Mouse (Mus musculus) v-Abl transformed pro-B cells (cell line): Measurements from ENCODE around the gene Mgat4b.

ENCODE experiments used
- in situ Hi-C, 2 experiments: fragments of 400-800 bp; cut with MboI; formaldehyde crosslinking; loops; one replicate each; pipeline ENCODE4 v1.15.1; 2025; ENCODE audit not compliant: unreplicated experiment in 2 of 2

Mgat4b gene

DNA sequence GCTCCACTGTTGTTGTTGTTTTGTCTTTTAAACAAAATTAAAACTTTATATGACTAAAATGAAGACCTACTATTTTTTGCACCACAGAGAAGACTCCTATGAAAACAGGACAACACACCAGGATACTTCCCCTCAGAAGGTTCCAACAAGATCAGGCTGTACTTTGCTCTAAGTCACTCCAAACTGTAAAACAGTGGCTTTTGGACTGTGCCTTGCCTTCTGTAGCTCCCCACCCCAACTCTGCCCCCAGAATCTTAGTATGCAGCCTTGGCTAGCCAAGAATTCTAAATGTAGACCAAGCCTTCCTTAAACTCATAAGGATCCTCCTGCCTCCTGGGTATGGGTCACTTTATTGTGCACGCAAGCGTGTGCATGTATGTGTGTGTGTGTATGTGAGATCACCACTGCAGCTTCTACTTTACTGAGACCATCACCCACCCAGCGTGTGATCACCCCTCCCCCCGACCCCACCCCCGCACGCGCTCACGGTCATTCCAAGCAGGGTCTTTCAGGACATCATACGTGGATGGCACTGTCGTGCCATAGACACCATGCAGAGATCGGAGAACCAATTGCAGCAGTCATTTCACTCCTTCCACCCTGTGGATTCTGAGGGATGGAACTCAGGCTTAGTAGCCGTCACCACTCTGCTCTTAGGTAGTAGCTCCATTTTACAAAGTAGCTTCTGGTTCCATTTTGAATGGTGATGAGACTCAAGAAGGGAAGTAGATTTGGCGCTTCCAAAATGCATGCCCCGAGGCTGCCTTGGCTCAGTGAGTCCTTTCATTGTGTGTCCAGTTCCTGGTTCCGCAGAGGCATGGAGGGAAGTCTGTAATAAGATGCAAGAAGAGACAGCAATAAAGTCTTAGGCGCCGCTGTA is 13.3 kb downstream of the Mgat4b start:
- in situ Hi-C loops, result loop anchor here in 1 of 2 experiments (5.0 to 10.0 kb wide), 3 partner anchors 62 to 242 kb away; partner anchors contain the start of gene Tbc1d9b

DNA sequence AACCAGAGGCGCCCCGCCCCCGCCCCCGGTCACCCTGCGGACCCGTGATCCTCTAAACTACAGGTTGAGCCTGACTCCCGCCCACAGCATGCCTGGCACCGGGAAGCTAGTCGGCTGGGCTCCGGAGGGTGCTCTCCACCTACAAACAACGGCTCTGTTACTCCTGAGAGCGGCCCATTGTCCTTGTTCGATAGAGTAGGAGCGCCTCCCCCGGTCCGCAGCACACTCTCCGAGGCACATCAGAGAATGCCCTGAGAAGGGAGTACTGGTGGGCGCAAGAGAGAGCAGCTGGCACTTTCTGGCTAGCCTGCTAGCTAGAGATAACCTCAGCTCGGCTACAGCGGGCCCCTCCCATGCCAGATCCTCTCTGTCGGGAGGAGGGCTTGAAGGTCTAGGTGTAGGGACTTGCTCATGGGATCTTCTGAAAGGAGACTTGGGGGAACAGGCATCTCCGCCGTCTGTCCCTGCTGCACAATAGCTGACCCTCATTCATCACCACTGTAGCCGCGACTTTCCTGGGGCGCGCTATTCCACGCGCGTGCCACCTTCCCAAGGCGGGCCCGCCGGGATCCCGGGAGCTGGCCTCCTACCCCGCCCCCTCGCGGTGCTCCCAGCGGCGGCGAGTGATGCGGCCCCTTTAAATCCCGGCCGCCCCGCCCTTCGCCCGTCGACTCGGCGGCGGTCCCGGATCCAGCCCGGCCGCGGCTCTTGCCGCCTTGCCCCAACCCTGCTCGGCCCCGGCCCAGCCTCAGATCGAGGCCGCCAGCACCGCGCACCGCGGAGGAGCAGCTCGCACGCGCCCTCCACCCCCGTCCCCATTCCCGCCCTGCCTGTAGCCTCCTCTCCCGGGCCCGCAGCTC is 14.2 kb downstream of the Mgat4b start:
- in situ Hi-C loops, result loop anchor here (5.0 to 25.0 kb wide), 4 partner anchors 63 to 612 kb away; partner anchors contain the start of genes Tbc1d9b (in 1 of the 2), Zfp354c (in 1 of the 2) and Zfp879 (in 1 of the 2)

DNA sequence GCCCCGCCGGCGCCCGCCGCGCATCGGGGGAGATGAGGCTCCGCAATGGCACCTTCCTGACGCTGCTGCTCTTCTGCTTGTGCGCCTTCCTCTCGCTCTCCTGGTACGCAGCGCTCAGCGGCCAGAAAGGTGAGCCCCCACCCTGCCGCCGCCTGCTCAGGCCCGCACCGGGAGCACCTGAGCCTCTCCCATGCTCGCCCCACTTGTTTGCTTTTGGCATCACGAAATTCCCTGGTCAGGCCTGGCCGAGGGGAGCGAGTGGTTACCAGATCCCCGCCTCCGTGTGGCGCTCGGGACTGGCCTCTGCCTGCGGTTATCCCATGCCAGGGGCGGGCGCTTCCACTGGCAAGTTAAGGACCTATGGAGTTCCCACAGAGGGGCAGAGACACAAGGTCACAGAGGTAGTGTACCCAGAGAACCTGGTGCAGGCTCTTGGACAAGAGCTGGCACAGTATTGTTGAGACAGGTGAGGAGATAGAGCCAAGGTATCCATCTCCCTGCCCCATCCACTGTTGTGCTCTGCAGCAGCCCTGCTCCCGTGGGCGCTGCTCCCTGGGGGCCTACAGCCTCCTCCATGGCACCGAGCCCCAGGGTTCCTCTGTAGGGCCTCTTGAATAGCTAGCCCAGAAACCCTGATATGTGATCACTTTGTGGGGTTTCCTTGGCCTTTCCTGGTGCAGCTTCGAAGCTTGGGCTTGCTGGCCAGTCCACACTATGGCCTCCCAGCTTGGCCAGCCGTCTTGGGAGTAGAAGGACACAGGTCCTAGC is 15.1 kb downstream of the Mgat4b start:
- in situ Hi-C loops, result loop anchor here (5.0 to 25.0 kb wide), 3 partner anchors 63 to 612 kb away; partner anchors contain the start of genes Tbc1d9b (in 1 of the 2), Zfp354c (in 1 of the 2) and Zfp879 (in 1 of the 2)

DNA sequence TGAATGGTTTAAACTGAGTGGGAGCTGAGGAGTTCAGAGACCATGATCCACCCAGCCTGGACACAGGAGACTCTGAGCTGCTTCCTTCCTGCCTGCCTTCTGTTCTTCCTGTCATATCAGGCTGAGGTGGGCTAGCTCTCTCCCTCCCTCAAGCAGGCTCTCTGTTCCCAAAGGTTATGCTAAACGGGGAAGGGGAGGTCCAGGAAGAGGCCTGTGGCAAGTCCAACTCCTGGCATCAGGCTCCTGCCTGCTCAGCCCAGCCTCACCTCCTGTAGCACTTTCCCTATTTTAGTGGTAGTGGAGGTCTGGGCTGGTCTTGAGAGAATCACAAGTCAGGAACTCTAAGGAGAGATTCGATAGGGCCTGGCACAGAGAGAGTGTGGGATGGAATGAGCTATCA is 15.7 kb downstream of the Mgat4b start:
- in situ Hi-C loops, result loop anchor here (5.0 to 25.0 kb wide), 3 partner anchors 64 to 611 kb away; partner anchors contain the start of genes Tbc1d9b (in 1 of the 2), Zfp354c (in 1 of the 2) and Zfp879 (in 1 of the 2)

DNA sequence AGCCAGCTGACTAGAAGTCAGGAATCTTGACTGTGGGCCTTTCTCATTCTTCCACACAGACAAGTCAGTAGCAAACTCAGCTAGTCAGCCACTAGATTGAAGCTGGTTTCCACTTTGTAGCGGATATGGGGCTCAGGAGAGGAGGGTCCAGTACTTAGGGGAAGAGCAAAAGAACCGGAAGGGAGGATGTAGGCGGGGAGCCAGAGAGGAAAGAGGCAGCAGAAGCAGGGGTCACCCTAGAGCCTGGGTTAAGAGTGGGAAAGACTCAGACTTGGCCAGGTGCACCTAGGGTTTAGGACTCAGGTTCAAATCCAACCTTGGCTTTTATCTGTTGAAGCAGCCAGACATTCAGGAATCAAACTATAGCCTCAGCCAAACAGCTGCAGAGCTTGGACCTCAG is 16.5 kb downstream of the Mgat4b start:
- in situ Hi-C loops, result loop anchor here (5.0 to 25.0 kb wide), 3 partner anchors 65 to 610 kb away; partner anchors contain the start of genes Tbc1d9b (in 1 of the 2), Zfp354c (in 1 of the 2) and Zfp879 (in 1 of the 2)

DNA sequence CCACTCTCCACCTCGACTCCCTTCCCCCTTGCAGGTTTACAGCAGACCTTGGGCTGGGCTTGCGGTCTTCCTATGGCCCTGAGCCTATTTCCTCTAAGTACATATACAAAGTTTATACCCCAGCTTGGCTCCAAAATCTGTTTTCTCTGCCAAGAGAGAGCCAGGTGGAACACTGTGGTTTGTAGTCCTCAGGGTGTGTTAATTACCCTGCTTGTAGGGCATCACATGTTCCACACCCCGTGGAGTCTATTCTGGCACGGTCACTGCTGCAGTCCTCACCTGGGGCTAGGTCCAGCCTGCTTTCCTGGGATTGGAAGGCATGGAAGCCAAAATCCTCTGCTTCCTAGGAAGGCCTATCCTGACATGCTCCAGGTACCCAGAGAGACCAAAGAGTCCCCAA is 17.0 kb downstream of the Mgat4b start:
- in situ Hi-C loops, result loop anchor here (5.0 to 25.0 kb wide), 3 partner anchors 65 to 610 kb away; partner anchors contain the start of genes Tbc1d9b (in 1 of the 2), Zfp354c (in 1 of the 2) and Zfp879 (in 1 of the 2)

DNA sequence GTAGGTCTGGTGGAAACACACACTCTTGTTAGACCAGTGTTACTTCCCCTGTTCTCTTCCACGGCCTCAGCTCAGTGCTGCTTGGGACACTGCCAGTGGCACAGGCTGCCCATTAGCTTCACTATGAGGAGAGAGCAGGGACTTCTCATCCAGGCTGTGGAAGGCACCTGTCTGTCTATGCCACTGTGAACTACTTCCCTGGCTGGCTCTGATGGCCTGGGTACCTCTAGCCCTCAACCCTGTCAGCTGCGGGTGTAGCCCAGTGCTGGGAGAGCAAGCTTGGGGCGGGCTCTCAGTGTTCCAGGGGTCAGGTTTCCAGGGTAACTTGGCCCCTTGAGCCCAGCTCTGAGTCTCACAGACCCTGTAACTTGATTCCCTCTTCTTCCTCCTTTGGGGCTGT is 18.1 kb downstream of the Mgat4b start:
- in situ Hi-C loops, result loop anchor here (5.0 to 25.0 kb wide), 3 partner anchors 66 to 609 kb away; partner anchors contain the start of genes Tbc1d9b (in 1 of the 2), Zfp354c (in 1 of the 2) and Zfp879 (in 1 of the 2)

DNA sequence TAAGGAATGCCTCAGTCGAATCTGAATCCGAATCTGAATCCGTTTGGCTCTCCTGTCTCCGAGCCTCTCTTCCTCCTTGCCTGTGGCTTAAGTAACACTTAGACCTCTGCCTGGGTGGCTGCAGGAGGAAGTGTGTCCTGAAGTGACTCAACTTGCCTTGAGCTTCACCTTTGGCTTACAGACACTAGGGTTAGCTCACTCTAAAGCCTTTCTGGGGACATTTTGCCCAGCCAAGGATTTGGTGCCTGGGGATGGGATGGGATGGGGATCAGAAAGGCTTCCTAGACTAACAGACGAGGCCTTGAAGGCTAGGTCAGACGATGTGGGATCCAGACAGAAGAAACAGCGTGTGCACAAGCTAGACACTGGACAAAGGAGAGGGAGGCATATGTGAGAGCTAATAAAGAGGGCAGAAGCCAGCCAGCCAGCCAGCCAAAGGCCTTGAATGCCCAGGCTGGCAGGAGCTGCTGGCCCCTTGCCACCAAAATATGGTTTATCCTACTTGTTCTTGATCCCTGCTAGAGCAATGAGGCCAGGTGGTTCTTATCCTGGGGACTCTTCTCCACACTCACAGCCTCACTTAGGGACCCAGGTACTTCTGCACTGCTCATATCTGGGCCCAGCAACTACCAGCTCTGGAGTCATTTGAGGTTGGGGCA is 18.7 kb downstream of the Mgat4b start:
- in situ Hi-C loops, result loop anchor here (5.0 to 25.0 kb wide), 3 partner anchors 67 to 608 kb away; partner anchors contain the start of genes Tbc1d9b (in 1 of the 2), Zfp354c (in 1 of the 2) and Zfp879 (in 1 of the 2)

DNA sequence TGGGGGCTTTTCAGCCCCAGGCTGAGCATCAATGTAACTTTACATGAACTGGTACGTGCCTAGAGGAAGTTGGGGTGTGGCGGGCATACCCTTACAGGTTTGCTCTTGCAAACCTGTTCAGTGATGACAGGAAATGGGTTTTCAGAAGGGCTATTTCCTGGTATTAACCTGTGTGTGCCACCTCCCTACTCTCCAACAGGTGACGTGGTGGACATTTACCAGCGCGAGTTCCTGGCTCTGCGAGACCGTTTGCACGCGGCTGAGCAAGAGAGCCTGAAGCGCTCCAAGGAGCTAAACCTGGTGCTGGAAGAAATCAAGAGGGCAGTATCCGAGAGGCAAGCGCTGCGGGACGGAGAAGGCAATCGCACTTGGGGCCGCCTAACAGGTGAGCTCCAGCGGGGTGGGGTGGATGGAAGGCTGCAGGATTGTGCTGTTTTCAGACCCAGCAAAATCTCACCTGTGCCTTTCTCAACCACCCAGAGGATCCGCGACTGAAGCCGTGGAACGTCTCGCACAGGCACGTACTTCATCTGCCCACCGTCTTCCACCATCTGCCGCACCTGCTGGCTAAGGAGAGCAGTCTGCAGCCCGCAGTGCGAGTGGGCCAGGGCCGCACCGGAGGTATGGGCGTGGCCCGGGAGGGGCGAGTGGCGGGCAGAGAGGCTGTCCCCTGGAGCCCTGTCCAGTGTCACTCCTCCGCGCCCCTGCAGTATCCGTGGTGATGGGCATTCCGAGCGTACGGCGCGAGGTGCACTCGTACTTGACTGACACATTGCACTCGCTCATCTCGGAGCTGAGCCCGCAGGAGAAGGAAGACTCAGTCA is 20.0 kb downstream of the Mgat4b start:
- in situ Hi-C loops, result loop anchor here (5.0 to 25.0 kb wide), 3 partner anchors 137 to 607 kb away; partner anchors contain the start of genes Zfp354c (in 1 of the 2) and Zfp879 (in 1 of the 2)

DNA sequence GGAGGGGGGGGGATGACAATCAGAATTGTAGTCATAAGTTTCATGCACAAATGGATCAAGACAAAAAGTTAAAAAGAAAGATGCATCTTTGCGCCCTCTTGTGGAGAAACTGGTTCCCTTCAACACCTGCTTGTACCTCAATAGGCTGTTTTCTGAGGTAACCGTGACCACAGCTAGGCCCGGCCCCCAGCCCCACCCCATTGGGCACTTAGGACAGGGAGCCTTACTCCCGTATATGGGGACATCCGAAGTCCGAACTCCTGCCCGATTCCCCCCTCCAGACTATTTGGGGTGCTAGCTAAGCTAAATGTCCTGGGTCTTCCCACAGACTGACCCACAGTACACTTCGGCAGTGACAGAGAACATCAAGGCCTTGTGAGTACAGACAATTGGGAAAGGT is 20.7 kb downstream of the Mgat4b start:
- in situ Hi-C loops, result loop anchor here (5.0 to 25.0 kb wide), 3 partner anchors 136 to 606 kb away; partner anchors contain the start of genes Zfp354c (in 1 of the 2) and Zfp879 (in 1 of the 2)

DNA sequence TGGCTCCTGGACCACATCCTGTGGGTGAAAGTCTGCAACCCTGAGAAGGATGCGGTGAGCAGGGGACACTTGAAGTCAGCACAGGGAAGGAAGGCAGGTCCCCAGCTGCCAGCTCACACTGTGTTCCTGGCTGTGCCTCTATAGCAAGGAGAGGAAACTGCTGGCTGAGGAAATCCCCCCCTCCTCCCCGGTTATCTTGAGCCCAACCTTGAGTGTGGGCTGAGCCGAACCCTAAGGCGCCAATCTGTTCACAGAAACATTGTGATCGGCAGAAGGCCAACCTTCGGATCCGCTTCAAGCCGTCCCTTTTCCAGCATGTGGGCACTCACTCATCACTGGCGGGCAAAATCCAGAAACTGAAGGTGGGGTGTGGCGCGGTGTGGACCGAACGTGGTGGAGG is 22.3 kb downstream of the Mgat4b start:
- in situ Hi-C loops, result loop anchor here (5.0 to 25.0 kb wide), 3 partner anchors 134 to 604 kb away; partner anchors contain the start of genes Zfp354c (in 1 of the 2) and Zfp879 (in 1 of the 2)

DNA sequence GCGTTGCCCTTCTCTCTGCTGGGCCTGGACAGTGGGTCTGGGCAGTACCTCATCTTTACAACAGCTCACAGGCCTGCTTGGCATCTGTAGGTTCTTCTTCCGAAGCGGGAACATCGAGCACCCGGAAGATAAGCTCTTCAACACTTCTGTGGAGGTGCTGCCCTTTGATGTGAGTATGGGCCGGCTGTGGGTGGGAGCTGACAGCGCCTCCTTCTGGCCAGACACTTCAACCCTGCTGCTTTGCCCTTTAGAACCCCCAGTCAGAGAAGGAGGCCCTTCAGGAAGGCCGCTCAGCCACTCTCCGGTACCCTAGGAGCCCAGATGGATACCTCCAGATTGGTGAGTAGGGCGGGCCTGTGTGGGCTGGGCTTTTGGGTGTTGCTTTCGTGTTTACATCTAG is 23.3 kb downstream of the Mgat4b start:
- in situ Hi-C loops, result loop anchor here (5.0 to 25.0 kb wide), 3 partner anchors 133 to 603 kb away; partner anchors contain the start of genes Zfp354c (in 1 of the 2) and Zfp879 (in 1 of the 2)

DNA sequence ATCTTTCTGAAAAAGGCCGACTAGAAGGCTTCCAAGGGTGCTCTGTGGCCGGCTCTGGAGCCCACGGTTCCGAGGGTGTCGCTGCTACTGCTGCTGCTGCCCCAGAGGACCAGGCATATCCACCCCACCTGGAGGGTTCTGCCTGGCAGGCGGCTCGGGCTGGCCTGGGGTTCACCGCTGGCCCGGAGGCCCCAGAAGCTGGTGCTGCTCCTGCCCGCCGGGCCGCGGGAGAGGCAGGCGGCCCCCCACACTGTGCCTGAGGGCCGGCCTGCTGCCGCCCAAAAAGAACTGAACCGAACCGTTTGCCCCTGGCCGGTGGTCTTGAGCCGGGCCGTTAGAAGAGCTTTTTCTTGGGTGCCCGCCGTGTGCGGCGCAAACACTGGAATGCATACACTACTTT is 23.9 kb downstream of the Mgat4b start:
- in situ Hi-C loops, result loop anchor here (5.0 to 25.0 kb wide), 3 partner anchors 133 to 603 kb away; partner anchors contain the start of genes Zfp354c (in 1 of the 2) and Zfp879 (in 1 of the 2)

DNA sequence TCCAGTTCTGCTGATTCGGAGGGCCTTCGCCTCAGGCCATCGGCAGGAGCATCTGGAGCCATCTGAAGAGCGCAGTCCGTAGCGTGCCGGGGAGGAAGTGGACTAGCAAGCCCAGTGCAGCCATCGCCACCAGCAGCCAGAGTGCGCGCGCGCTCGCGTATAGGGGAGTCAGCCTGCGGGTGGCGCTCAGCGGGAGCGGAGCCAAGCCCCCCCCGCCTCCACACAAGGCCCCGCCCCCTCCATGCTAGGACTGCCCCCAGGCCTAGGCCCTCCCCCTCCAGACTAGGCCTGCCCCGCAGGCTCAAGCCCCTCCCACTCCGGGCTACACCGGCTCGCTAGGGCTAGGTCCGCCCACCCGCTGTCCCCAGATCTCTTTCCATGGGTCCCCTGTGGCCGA is 25.8 kb downstream of the Mgat4b start:
- in situ Hi-C loops, result loop anchor here in 1 of 2 experiments (25.0 kb wide), 1 partner anchor 601 kb away; the partner anchor contains the start of genes Zfp354c and Zfp879

DNA sequence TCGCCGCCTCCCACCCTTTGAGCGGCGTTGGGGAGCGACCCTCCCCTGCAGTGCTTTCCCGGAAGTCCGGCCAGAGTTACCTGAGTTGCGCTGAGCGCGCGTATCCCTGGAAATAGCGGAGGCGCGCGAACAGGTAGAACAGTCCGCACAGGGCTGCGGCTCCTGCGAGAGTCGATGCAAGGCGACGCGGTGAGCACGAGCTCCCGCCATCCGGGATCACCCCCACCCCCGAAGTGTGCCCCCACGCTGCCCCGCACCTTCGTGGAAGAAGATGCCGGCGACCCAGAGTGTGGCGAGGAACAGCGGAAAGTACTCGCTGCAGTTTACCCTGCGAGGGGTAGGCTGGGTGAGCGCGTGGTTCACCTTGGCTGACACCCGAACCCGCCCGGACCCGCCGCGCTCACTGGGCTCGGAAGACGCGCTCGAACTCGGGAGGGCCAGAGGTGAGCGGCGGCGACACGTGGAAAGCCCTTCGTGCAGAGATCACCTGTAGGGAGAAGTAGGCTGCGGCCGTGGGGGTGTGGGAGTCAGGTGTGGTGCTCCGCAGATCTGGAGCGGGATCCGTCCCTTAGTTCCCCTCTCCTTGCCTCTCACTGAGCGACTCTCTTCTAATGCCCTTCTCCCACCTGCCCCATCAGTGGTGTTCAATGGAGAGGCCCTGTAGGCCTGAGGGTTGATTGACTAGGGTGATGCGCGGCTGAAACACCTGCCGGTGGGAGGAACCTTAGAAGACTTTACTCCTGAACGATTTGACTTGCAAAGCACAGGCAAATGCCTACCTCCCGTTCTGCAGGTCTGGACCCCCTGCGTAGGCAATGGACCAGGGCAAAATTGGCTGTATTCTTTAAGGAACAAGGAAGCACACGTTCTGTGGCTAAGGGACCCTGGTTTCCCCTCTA is 26.5 kb downstream of the Mgat4b start:
- in situ Hi-C loops, result loop anchor here in 1 of 2 experiments (25.0 kb wide), 1 partner anchor 600 kb away; the partner anchor contains the start of genes Zfp354c and Zfp879

DNA sequence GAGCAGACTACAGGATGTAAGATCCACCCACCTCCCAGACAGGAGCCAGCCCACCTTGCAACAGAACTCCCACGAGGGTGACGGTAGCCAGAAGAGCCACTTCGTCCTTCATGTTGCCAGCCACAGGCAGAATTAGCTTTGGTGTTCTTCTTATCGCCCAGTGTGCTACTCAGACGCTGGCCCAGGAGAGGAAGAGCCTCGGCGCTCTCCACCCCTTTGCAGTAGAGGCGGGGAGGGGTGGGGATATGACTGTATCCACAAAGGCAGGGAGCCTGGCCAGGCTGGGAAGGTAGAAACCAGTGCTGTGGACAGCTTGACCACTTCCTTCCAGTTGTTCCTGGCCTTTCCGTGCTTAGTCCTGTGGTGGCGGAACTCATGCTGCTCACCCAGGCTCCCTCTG is 27.6 kb downstream of the Mgat4b start, which contains the start of gene Ltc4s:
Gene Ltc4s, minus strand, starts transcription at position 293 of the 400 bp plus-strand sequence.
- in situ Hi-C loops, result loop anchor here in 1 of 2 experiments (25.0 kb wide), 1 partner anchor 599 kb away; the partner anchor contains the start of genes Zfp354c and Zfp879
